Mouse (Mus musculus) urinary bladder, postnatal 14 days (tissue): ENCODE data around the gene Nfkbid.

Experiments
- DNase-seq: peaks from one replicate; pipeline ENCODE4 v3.0.0; 2021; ENCODE audit warnings: low spot score

The Nfkbid gene

GRCm38 (mm10) chr7:30421175-30421889, at the start of gene Nfkbid:
Gene Nfkbid (plus strand): TSS chr7:30421732.
- DNase-seq: peak; percentile 63

- DNase-seq: peak; percentile 91
Observed at GRCm38 (mm10) chr7:30373501-30373962, 48.0 kb upstream of the Nfkbid start.

DNA sequence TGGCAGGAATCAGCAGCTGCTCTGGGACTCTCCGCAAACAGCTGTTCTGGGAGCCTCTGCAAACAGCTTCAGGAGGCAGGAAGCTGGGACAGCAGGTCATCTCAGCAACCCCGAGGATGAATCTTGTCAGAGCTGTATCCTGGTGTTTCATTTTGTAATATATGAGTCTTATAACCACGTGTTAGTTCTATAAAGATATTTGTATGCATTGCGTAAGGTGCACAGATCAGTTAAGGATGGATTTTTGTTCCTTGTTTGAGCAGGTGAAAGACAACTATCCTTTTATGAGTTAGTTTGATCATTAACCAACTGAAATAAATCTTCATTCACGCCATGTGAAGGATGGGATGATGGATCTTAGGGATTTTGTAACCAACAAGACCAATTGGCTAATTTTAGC, 41.5 kb upstream of the Nfkbid start:
- no peak for DNase-seq

- DNase-seq: no peak
Observed at GRCm38 (mm10) chr7:30384106-30384505, 37.4 kb upstream of the Nfkbid start.

DNA sequence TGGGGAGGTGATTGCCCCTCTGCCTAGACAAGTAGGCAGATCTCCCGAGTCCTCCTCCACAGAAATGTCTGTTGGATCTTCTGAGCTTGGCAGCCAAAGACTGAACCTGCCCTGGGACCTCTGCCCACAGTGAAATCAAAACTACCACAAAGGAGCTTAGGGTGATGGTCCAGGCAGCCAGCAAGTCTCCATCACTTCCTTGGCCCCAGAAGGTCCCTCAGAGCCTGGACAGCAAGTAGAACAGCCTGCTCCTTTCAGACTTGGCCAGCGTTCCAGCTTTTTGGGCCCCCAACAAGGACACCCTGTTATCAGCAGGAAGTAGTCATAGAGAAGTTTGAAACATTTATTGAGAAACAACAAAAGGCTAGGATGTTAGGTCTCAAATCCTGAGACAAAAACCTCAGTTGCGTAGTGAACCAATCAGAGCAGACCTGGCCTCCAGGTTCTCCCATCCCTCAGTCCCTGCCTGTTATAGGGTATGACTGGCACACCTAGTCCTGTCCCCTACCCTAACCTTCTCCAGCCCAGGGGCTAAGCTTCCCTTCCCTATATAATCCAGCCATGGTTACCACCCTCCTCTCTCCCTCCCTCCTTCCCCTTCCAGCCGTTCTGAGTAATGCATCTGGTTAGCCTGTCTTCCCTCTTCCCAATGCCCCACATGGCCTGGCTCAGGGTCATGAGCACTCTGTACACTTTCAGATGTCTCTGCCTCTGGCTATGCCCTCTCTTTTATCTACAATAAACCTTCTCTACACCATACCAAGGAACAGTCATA, 28.6 kb upstream of the Nfkbid start:
- DNase-seq: no peak

- DNase-seq: no peak
Observed at GRCm38 (mm10) chr7:30393631-30394030, 27.9 kb upstream of the Nfkbid start.

- no peak for DNase-seq
Observed at GRCm38 (mm10) chr7:30394379-30394778, 27.2 kb upstream of the Nfkbid start.

GRCm38 (mm10) chr7:30394871-30395270, 26.7 kb upstream of the Nfkbid start:
- no peak for DNase-seq

DNA sequence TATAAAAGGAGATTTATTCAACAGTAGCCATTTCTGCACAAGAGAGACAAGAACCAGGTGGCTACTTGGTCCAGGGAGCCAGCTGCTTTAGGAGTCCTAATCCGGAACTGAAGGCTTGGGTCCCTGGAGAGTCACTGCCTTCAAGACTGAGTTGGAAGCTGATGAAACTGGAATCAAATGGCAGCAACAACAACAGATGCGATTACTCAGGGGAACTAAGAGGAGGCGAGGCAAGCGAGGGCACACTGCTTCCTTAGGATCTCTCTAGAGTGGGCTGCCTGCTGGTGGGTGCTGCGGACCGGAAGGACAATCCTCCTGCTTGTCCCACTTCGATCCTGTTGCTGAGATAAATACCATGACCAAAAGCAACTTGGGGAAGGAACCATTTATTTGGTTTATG, 21.9 kb upstream of the Nfkbid start:
- DNase-seq: no peak

DNA sequence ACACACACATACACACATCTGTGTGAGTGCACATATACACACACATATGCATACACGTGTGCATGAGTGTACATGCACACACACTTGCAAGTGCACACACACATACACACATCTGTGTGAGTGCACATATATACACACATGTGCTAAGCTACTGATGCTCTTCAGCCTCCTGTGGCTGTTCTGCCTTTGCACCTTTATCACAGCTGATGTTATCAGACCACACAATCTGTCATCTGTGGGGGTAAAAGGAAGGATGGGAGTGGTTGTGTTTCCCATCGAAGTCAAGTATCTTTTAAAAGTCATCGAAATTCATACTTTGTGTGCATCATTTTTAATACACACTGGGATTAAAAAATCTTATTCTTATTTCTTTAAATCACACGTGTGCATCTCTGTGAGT, 19.2 kb upstream of the Nfkbid start:
- DNase-seq: no peak

GRCm38 (mm10) chr7:30408639-30409038, 12.9 kb upstream of the Nfkbid start:
- DNase-seq: no peak

GRCm38 (mm10) chr7:30409789-30410188, 11.7 kb upstream of the Nfkbid start:
- no peak for DNase-seq

- DNase-seq: no peak
Observed at GRCm38 (mm10) chr7:30411023-30411422, 10.5 kb upstream of the Nfkbid start.

DNA sequence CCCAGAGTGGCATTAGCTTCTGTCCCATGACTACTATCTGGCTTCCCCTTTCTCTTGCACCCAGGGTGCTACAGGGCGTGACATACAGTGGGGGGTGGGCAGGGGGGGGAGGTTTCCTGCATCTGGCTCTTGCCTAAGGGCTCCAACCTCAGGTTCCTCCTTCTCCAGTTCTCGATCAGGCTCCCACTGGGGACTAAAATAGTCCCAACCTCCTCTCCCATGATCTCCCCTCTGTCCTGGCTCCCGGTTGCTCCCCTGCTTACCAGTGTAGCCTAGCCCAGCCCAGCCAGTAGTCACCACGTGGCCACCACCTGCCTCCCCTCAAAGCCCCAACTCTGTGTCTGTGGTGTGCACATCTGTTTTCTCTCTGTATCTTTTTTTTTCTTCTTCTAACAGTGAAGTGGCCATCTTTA, 8.8 kb upstream of the Nfkbid start:
- no peak for DNase-seq

DNA sequence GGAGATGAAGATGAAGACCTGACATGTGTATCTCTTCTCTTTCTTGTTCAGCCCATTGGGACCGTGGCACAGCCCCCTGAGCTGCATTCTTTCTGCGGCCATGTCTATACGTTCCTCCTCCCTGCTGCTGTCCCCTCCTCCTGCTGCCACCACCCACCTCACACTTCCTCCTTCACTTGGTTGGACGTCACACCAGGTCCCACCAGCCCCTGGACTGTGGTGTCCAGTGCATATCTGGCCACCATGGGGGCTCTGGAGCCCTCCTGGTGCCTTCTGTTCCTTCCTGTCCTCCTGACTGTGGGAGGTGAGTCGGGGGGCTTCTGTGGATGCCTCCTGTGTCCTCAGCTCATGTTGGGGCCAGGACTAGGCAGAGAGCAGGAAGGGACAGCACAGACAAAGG, 7.9 kb upstream of the Nfkbid start, which contains the start of gene Tyrobp:
Gene Tyrobp (plus strand): TSS at position 165 of the 400 bp plus-strand sequence.
- no peak for DNase-seq

GRCm38 (mm10) chr7:30417856-30418255, 3.7 kb upstream of the Nfkbid start:
- no peak for DNase-seq

GRCm38 (mm10) chr7:30419561-30420499, 1.7 kb upstream of the Nfkbid start, which contains the start of gene Hcst:
Gene Hcst (minus strand): TSS chr7:30419854.
- DNase-seq: no peak

- no peak for DNase-seq
Observed at GRCm38 (mm10) chr7:30420673-30421072, 859 bp upstream of the Nfkbid start.

GRCm38 (mm10) chr7:30421890-30422435, 431 bp downstream of the Nfkbid start:
- peak; percentile 90 for DNase-seq

GRCm38 (mm10) chr7:30422560-30422959, 1.0 kb downstream of the Nfkbid start:
- no peak for DNase-seq

GRCm38 (mm10) chr7:30423071-30423641, 1.6 kb downstream of the Nfkbid start:
- DNase-seq: no peak
